Mouse (Mus musculus): ENCODE data around the gene Grip1.

- TF ChIP-seq POLR2A (IDR thresholded peaks at IDR 0.05; ENCODE audit: insufficient read length, low read depth) (no peak), CEBPB (IDR thresholded peaks at IDR 0.05; ENCODE audit: insufficient read depth, poor library complexity, severe bottlenecking) (no peak), MYOG (IDR thresholded peaks at IDR 0.05; ENCODE audit: control insufficient read depth in 1 of 3, insufficient read depth in 1 of 3, insufficient read length in 2 of 3, low read depth in 2 of 3) (no peak), TCF12 (IDR thresholded peaks at IDR 0.05; ENCODE audit: insufficient read depth, poor library complexity, severe bottlenecking) (no peak), MYOD1 (IDR thresholded peaks at IDR 0.05; ENCODE audit: control insufficient read depth in 1 of 3, insufficient read length in 2 of 3, low read depth in 2 of 3) (no peak), SRF (IDR thresholded peaks at IDR 0.05; ENCODE audit: control insufficient read depth, insufficient read length, low read depth) (no peak), E2F4 (IDR thresholded peaks at IDR 0.05; ENCODE audit: insufficient read depth) (no peak), POLR2AphosphoS2 (IDR thresholded peaks at IDR 0.05; ENCODE audit: insufficient read length, low read depth) (no peak), MAX (IDR thresholded peaks at IDR 0.05; ENCODE audit: low read depth) (no peak)
Observed at GRCm38 (mm10) chr10:120123721-120124120, 670.1 kb downstream of the Grip1 start.

Data from myocyte (in vitro differentiated cells).